Mouse (Mus musculus) heart, adult 2 months (tissue): ENCODE results near the gene Fcgrt. TPM values are rescaled to one million over a fixed set of nuclear protein-coding genes. Genes with fewer than 3 reads are reported as not detected.

Experiments
- DNase-seq, 2 experiments: peaks; one replicate each; pipeline ENCODE4 v3.0.0; 2021
- H3K27ac ChIP-seq: fragments of 200-600 bp; 2 replicates; pipeline ENCODE4 v1.8.1; 2022
- H3K27me3 ChIP-seq: fragments of 200-500 bp; 2 replicates; pipeline ENCODE4 v1.6.1; 2012; ENCODE audit warnings: mild to moderate bottlenecking, low read length, inconsistent platforms, mixed read lengths; ENCODE audit not compliant: control insufficient read depth, insufficient read depth
- H3K36me3 ChIP-seq: fragments of 200-500 bp; 2 replicates; pipeline ENCODE4 v1.6.1; 2012; ENCODE audit warnings: low read length, inconsistent platforms; ENCODE audit not compliant: control insufficient read depth, insufficient read depth
- H3K4me1 ChIP-seq: fragments of 200-500 bp; 2 replicates; pipeline ENCODE4 v1.6.1; 2011; ENCODE audit warnings: low read length; ENCODE audit not compliant: control insufficient read depth, insufficient read depth
- H3K4me3 ChIP-seq: fragments of 200-600 bp; 2 replicates; pipeline ENCODE4 v1.8.1; 2022
- H3K79me2 ChIP-seq: fragments of 200-500 bp; replicated peaks from 2 replicates; pipeline ENCODE4 v1.6.1; 2012; ENCODE audit warnings: mild to moderate bottlenecking, inconsistent platforms, low read length, moderate library complexity, mixed read lengths; ENCODE audit not compliant: control insufficient read depth, insufficient read depth
- H3K9ac ChIP-seq: fragments of 200-500 bp; 2 replicates; pipeline ENCODE4 v1.6.1; 2012; ENCODE audit warnings: low read depth, mild to moderate bottlenecking, control low read depth, inconsistent platforms, low read length, mixed read lengths
- CTCF ChIP-seq: fragments of 200-600 bp; IDR thresholded peaks from 2 replicates; pipeline ENCODE4 v1.8.1; 2022; ENCODE audit warnings: antibody characterized with exemption, mild to moderate bottlenecking, moderate library complexity
- EP300 ChIP-seq: fragments of 200-500 bp; IDR thresholded peaks from 2 replicates; pipeline ENCODE4 v1.6.1; 2011; ENCODE audit warnings: low read depth, low read length, control low read depth; ENCODE audit not compliant: insufficient read depth
- POLR2A ChIP-seq: fragments of 200-500 bp; IDR thresholded peaks from 2 replicates; pipeline ENCODE4 v1.6.1; 2011; ENCODE audit warnings: mild to moderate bottlenecking, low read depth, low read length, control low read depth; ENCODE audit not compliant: insufficient read depth
- WGBS: fragments of 180-500 bp; shearing (Covaris S2); methylation state at CpG from one replicate; pipeline ENCODE4 v1.1.7; 2018; 5-methylcytosine and 5-hydroxymethylcytosine counted together
- intact Hi-C: fragments of 180-260 bp; cut with DNase I; formaldehyde crosslinking; loops from one replicate; pipeline ENCODE4 v1.15.1; 2025
- microRNA-seq, 2 experiments: library from miRNA; unstranded; fragments of <30 nt; microRNA quantifications; one replicate each; pipeline ENCODE4 v1.2.0; 2021
- polyA plus RNA-seq: library from polyadenylated mRNA; depleted of rRNA; stranded (reverse); fragments of >200 nt; gene quantifications from 2 replicates; pipeline ENCODE4 v1.2.3, GENCODE M21; 2012; rRNA removed
- total RNA-seq, 2 experiments: library from RNA; stranded (reverse); gene quantifications; 2 replicates each; pipeline ENCODE4 v1.2.3; 2021

Fcgrt gene
- total and polyA plus RNA-seq, 3 experiments = 60.3 to 82.8 (median 67.5) TPM

GRCm38 (mm10) chr7:45046853-45047350 is 56.7 kb downstream of the Fcgrt start:
- Histone ChIP-seq H3K79me2 (peaks cover 8% of the 10 kb centered on the region), H3K9ac (no peak overlapping the region), H3K4me1 (peaks cover 5% of the 10 kb centered on the region), H3K27me3 (no peaks in the 10 kb centered on the region), H3K4me3 (no peak overlapping the region), H3K36me3 (no peaks in the 10 kb centered on the region), H3K27ac (no peak overlapping the region)
- DNase-seq = no peak
- WGBS = 89% methylated on average over 26 of the region's 26 CpGs
- no peak for TF ChIP-seq EP300
- no peak for TF ChIP-seq CTCF
- TF ChIP-seq POLR2A = no peak
- intact Hi-C loops = no loop called here

- 92% methylated on average over 22 of the region's 22 CpGs for whole genome bisulfite sequencing
- Histone ChIP-seq H3K79me2 (peaks cover 8% of the 10 kb centered on the region), H3K4me1 (no peaks in the 10 kb centered on the region), H3K9ac (no peak overlapping the region), H3K4me3 (no peak overlapping the region), H3K27ac (no peak overlapping the region), H3K27me3 (no peaks in the 10 kb centered on the region), H3K36me3 (no peaks in the 10 kb centered on the region)
- no peak for DNase-seq
- intact Hi-C loops = no loop called here
- TF ChIP-seq EP300 = no peak
- TF ChIP-seq CTCF = no peak
- TF ChIP-seq POLR2A = no peak
These were observed 57.9 kb downstream of the Fcgrt start for GRCm38 (mm10) chr7:45045741-45046140.

GRCm38 (mm10) chr7:45043307-45043706 is 60.3 kb downstream of the Fcgrt start:
- Histone ChIP-seq H3K79me2 (peaks cover 7% of the 10 kb centered on the region), H3K4me1 (no peaks in the 10 kb centered on the region), H3K9ac (no peak overlapping the region), H3K4me3 (no peak overlapping the region), H3K36me3 (no peaks in the 10 kb centered on the region), H3K27me3 (no peaks in the 10 kb centered on the region), H3K27ac (no peak overlapping the region)
- no peak for DNase-seq
- no peak for TF ChIP-seq CTCF
- no peak for TF ChIP-seq POLR2A
- no peak for TF ChIP-seq EP300
- 94% methylated on average over 14 of the region's 14 CpGs for WGBS
- intact Hi-C loops = no loop called here

Small RNAs within 50 kb of the gene (microRNA-seq; reads per million reads assigned to microRNA genes)
- 2,581 to 5,737 reads per million in 2 experiments for gene Mir150
- 10.0 to 10.1 reads per million in 2 experiments for gene Mir5121

Other genes with a start within 250 kb of the Fcgrt start
Only the 30 nearest of the 33 such genes appear.
- gene Med25, start 211.1 kb downstream of the Fcgrt start, total RNA-seq = 10 to 100 TPM; 70.0 to 85.8 TPM
- 107 and 121 TPM in 2 replicates for gene Med25, start 211.1 kb downstream of the Fcgrt start, polyA plus RNA-seq
- 10 to 100 TPM; 16.3 to 17.1 TPM for gene Fuz, start 207.8 kb downstream of the Fcgrt start, total RNA-seq
- 25.2 and 31.6 TPM in 2 replicates for gene Fuz, start 207.8 kb downstream of the Fcgrt start, polyA plus RNA-seq
- gene Ap2a1, start 174.4 kb downstream of the Fcgrt start, total RNA-seq = 10 to 100 TPM; 63.3 to 67.6 TPM
- 56.1 and 68.1 TPM in 2 replicates for gene Ap2a1, start 174.4 kb downstream of the Fcgrt start, polyA plus RNA-seq
- gene Tsks, start 160.6 kb downstream of the Fcgrt start, total RNA-seq = not detected
- 0.26 and 1.5 TPM in 2 replicates for gene Tsks, start 160.6 kb downstream of the Fcgrt start, polyA plus RNA-seq
- gene Cpt1c, start 129.0 kb downstream of the Fcgrt start, total RNA-seq = 1 to 10 TPM; 1.5 to 2.1 TPM
- gene Cpt1c, start 129.0 kb downstream of the Fcgrt start, polyA plus RNA-seq = 8.4 and 9.7 TPM in 2 replicates
- gene Prmt1, start 117.3 kb downstream of the Fcgrt start, total RNA-seq = 10 to 100 TPM; 85.4 to 98.0 TPM
- gene Prmt1, start 117.3 kb downstream of the Fcgrt start, polyA plus RNA-seq = 96.7 and 139 TPM in 2 replicates
- gene Irf3, start 106.2 kb downstream of the Fcgrt start, total RNA-seq = 10 to 100 TPM; 24.4 to 26.0 TPM
- gene Irf3, start 106.2 kb downstream of the Fcgrt start, polyA plus RNA-seq = 55.6 and 62.6 TPM in 2 replicates
- 10 to 100 TPM in 1 of 2 experiments, 1 to 10 TPM in 1; 9.5 to 11.5 TPM for gene Bcl2l12, start 105.1 kb downstream of the Fcgrt start, total RNA-seq
- 16.8 and 19.2 TPM in 2 replicates for gene Bcl2l12, start 105.1 kb downstream of the Fcgrt start, polyA plus RNA-seq
- 10 to 100 TPM; 45.5 to 46.6 TPM for gene Scaf1, start 87.5 kb downstream of the Fcgrt start, total RNA-seq
- 33.9 and 36.0 TPM in 2 replicates for gene Scaf1, start 87.5 kb downstream of the Fcgrt start, polyA plus RNA-seq
- 10 to 100 TPM; 40.9 to 44.3 TPM for gene Rras, start 85.9 kb downstream of the Fcgrt start, total RNA-seq
- gene Rras, start 85.9 kb downstream of the Fcgrt start, polyA plus RNA-seq = 107 and 114 TPM in 2 replicates
- gene Prr12, start 51.0 kb downstream of the Fcgrt start, total RNA-seq = 10 to 100 TPM; 22.4 to 23.0 TPM
- 4.9 and 7.1 TPM in 2 replicates for gene Prr12, start 51.0 kb downstream of the Fcgrt start, polyA plus RNA-seq
- gene Nosip, start 41.4 kb downstream of the Fcgrt start, total RNA-seq = 10 to 100 TPM; 27.0 to 29.3 TPM
- 41.7 and 43.6 TPM in 2 replicates for gene Nosip, start 41.4 kb downstream of the Fcgrt start, polyA plus RNA-seq
- gene Prrg2, start 41.2 kb downstream of the Fcgrt start, total RNA-seq = 1 to 10 TPM; 5.5 to 6.2 TPM
- gene Prrg2, start 41.2 kb downstream of the Fcgrt start, polyA plus RNA-seq = 19.8 and 23.6 TPM in 2 replicates
- 10 to 100 TPM; 24.6 to 27.9 TPM for gene Rcn3, start 11.6 kb downstream of the Fcgrt start, total RNA-seq
- 52.2 and 64.5 TPM in 2 replicates for gene Rcn3, start 11.6 kb downstream of the Fcgrt start, polyA plus RNA-seq
- 100 to 1,000 TPM; 534 to 613 TPM for gene Rps11, start 20.6 kb upstream of the Fcgrt start, total RNA-seq
- gene Rps11, start 20.6 kb upstream of the Fcgrt start, polyA plus RNA-seq = 186 and 258 TPM in 2 replicates
- gene Rpl13a, start 24.9 kb upstream of the Fcgrt start, total RNA-seq = 100 to 1,000 TPM; 561 to 659 TPM
- gene Rpl13a, start 24.9 kb upstream of the Fcgrt start, polyA plus RNA-seq = 915 and 1,061 TPM in 2 replicates
- under 1 TPM in 1 of 2 experiments, not detected in 1; 0.80 TPM for gene Gm45713, start 32.4 kb upstream of the Fcgrt start, total RNA-seq
- gene Gm45713, start 32.4 kb upstream of the Fcgrt start, polyA plus RNA-seq = 4.5 and 4.6 TPM in 2 replicates
- gene Flt3l, start 32.6 kb upstream of the Fcgrt start, total RNA-seq = 1 to 10 TPM; 5.5 to 6.4 TPM
- gene Flt3l, start 32.6 kb upstream of the Fcgrt start, polyA plus RNA-seq = 47.4 and 59.1 TPM in 2 replicates
- gene Pih1d1, start 50.5 kb upstream of the Fcgrt start, total RNA-seq = 10 to 100 TPM; 33.8 to 36.7 TPM
- 48.1 and 51.2 TPM in 2 replicates for gene Pih1d1, start 50.5 kb upstream of the Fcgrt start, polyA plus RNA-seq
- gene Aldh16a1, start 50.7 kb upstream of the Fcgrt start, total RNA-seq = 10 to 100 TPM; 19.7 to 25.1 TPM
- 23.5 and 23.9 TPM in 2 replicates for gene Aldh16a1, start 50.7 kb upstream of the Fcgrt start, polyA plus RNA-seq
- 10 to 100 TPM; 18.3 to 24.3 TPM for gene Slc17a7, start 60.1 kb upstream of the Fcgrt start, total RNA-seq
- gene Slc17a7, start 60.1 kb upstream of the Fcgrt start, polyA plus RNA-seq = 29.1 and 36.8 TPM in 2 replicates
- not detected for gene Gfy, start 75.7 kb upstream of the Fcgrt start, total RNA-seq
- not detected in 2 replicates for gene Gfy, start 75.7 kb upstream of the Fcgrt start, polyA plus RNA-seq
- gene Pth2, start 77.1 kb upstream of the Fcgrt start, total RNA-seq = not detected
- gene Pth2, start 77.1 kb upstream of the Fcgrt start, polyA plus RNA-seq = not detected in 2 replicates
- not detected for gene Ccdc155, start 101.0 kb upstream of the Fcgrt start, total RNA-seq
- gene Ccdc155, start 101.0 kb upstream of the Fcgrt start, polyA plus RNA-seq = 0.06 and 0.12 TPM in 2 replicates
- gene Dkkl1, start 108.3 kb upstream of the Fcgrt start, total RNA-seq = not detected
- 0.37 and 0.73 TPM in 2 replicates for gene Dkkl1, start 108.3 kb upstream of the Fcgrt start, polyA plus RNA-seq
- 10 to 100 TPM in 1 of 2 experiments, 1 to 10 TPM in 1; 6.2 to 10.8 TPM for gene Tead2, start 111.9 kb upstream of the Fcgrt start, total RNA-seq
- 13.1 and 14.0 TPM in 2 replicates for gene Tead2, start 111.9 kb upstream of the Fcgrt start, polyA plus RNA-seq
- gene Cd37, start 135.3 kb upstream of the Fcgrt start, total RNA-seq = 1 to 10 TPM; 3.1 to 4.3 TPM
- gene Cd37, start 135.3 kb upstream of the Fcgrt start, polyA plus RNA-seq = 10.0 and 21.2 TPM in 2 replicates
- not detected for gene Slc6a16, start 137.2 kb upstream of the Fcgrt start, total RNA-seq
- gene Slc6a16, start 137.2 kb upstream of the Fcgrt start, polyA plus RNA-seq = 0.15 TPM in 1 of 2 replicates, not detected in the other
- gene Slc6a21, start 173.7 kb upstream of the Fcgrt start, total RNA-seq = not detected
- 0.38 and 0.55 TPM in 2 replicates for gene Slc6a21, start 173.7 kb upstream of the Fcgrt start, polyA plus RNA-seq
- 10 to 100 TPM; 21.0 to 21.4 TPM for gene Trpm4, start 229.9 kb upstream of the Fcgrt start, total RNA-seq
- 38.7 and 40.9 TPM in 2 replicates for gene Trpm4, start 229.9 kb upstream of the Fcgrt start, polyA plus RNA-seq